Mouse (Mus musculus): ENCODE data around the gene Gpc5.

- TF ChIP-seq CTCF (IDR thresholded peaks at IDR 0.05; ENCODE audit: low read depth, low read length) (no peak), POLR2A (IDR thresholded peaks at IDR 0.05; ENCODE audit: extremely low read depth, insufficient read depth, low read length) (no peak)
These were observed 752.9 kb downstream of the Gpc5 start for GRCm38 (mm10) chr14:115844773-115845427.
